Mouse (Mus musculus) CD8-positive naive resting alpha-beta T cell, adult 2 months (primary cell): ENCODE measurements around the gene Bloc1s2.

Source experiments
- DNase-seq, 2 experiments: peaks; one replicate each; pipeline ENCODE4 v3.0.0; 2022; ENCODE audit warnings: low read depth in 2 of 2, low spot score in 2 of 2

Bloc1s2 gene

DNA sequence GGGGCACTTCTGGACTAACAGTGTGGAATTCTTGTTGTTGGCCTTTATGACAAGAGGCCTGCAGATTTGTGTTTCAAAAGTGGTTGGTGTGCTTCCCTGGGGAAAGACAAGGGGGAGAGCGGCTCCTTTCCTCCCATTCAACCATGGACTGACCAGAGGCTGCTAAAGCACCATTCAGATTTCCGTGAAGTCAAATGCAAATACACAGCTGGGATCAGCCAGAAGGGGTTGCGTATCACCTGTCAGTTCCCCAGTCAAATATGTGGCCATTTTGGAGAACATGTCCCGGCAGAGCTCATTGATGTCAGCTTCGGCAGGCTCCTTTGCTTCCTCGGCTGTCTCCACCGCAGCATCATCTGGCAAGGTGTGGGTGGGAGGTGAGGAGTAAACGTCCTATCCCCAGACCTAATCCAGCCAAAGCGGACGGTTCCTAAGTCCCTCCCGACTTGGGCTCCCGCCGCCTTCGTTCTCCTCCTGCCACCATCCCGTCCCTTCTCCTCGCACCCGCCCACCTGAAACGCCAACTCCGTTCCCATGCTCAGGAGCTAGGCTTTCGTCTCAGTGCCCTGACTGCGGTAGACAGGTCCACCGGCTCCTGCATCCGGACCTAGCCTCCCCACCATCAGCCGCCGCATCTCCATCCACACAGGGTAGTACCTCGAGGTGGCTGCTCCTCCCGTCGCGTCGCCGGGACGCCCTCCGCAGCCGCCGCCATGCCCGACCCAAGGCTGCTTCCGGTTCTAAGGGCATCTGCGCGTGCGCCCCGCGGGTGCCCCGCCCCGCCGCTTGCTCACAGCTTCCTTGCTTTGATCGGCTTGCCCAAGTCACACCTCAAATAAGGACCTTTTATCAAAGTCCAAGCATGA, at the start of gene Bloc1s2:
Bloc1s2 (minus strand) TSS at position 745 of the 866 bp plus-strand sequence.
- DNase-seq, result peak; percentile 86 to 93

DNA sequence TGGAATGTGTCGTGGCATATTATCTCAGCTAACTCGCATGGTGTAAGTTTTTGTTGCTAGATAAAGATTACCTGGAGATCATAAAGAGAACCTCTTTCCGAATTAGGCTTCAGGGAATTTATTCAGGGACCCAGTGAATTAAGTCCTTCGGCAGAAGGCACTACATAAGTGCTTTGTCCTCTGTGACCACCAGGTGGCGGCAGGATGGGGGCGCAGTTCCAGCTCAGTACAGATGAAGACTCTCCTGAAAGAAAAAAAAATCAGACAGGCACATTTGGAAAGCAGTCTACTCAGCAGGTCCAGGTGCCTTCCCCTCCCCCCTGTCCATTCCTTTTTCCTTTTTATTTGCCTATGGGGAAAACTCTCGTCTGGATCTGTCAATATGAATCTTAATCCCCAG, 48.9 kb upstream of the Bloc1s2 start:
- peak; percentile 49 to 54 for DNase-seq

DNA sequence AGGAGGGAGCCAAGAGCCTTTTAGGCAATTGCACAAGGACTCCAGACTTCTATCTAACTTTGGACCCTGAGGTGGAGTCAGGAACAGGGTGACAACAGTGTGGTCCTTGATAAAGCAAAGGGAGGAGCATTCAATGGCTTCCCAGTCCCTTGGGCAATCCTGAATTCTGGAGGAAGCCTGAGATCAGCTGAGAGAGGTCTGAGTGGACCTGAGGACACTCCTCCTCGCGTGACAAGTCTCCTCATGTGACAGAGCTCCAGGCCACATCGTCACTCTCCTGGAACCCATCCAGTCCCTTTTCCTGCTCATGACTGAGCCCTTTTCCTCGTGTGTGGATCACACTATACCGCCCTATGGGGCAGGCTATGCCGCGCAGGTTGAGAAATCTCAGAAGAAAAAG, 47.7 kb upstream of the Bloc1s2 start:
- DNase-seq, result no peak

DNA sequence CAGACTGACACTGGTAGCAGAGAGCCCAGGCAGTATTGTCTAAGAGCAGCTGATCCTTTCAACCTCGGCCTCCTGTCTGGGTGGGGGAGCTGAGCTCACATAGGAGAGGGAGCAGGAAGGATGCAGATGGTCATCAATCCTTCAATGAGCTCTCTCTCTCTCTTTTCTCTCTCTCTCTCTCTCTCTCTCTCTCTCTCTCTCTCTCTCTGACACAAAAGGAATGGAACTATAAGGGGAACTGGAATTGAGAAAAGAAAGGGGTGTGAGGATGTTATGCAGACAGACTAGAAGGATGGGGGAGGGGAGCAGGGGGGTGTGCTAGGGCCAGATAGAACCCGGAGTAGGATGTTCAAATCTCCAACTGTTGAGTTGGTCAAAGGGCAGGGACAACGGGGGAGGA, 46.1 kb upstream of the Bloc1s2 start, which contains the start of gene Pkd2l1:
Pkd2l1 (minus strand) TSS at position 101 of the 400 bp plus-strand sequence.
- no peak for DNase-seq

DNA sequence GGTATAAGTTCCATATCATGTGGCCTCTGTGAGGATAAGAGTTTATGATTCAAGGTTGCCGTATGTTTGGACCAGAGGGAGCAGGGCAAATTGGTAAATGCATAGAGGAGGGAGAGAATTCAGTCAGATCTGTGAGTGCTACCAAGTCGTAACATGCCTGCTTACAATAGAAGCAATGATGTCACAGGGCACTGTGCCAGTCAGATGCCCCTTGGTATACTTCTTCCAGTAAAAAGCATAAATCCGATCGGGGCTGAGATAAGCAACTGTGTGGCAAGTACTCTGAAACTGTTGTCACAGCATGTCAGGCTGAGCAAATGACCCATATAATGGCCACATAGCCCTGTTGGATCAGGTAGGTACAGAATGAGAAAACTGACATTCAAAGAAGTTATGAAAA, 42.8 kb upstream of the Bloc1s2 start:
- no peak for DNase-seq

DNA sequence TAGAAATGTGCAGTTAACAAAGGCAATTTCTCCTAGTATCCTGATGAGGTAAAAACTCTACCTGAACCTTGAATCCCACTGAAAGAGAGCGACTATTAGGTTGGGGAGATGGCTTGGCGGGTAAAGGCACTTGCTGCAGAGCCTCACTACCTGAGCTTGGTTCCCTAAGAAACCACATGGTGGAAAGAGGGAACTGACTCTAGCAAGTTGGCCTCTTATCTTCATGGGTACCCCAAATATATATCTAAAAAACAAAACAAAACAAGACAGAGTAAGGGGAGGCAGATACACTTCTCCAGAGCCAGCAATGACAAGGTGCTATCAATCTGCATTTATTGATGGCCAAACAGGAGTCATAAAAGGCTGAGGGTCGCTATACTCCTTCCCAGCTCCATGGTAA, 37.7 kb upstream of the Bloc1s2 start:
- no peak for DNase-seq

DNA sequence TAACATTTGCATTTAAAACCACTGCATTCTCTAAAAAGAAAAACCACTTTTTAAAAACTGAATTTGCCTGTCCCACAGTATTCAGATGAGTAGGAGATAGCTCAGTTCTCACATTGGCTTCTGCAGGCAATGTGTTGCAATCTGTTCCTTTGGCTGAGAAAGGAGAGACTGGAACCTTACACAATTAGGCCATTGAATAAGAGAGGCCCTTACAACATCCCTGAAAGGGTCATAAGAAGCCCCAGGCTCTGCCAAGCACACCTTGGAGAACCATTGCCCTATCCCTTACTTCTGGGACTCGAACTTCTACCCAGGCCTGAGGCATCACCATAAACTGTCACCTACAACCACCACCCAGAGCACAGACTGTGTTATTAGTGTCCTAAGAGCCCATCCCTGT, 34.3 kb upstream of the Bloc1s2 start:
- DNase-seq, result no peak

DNA sequence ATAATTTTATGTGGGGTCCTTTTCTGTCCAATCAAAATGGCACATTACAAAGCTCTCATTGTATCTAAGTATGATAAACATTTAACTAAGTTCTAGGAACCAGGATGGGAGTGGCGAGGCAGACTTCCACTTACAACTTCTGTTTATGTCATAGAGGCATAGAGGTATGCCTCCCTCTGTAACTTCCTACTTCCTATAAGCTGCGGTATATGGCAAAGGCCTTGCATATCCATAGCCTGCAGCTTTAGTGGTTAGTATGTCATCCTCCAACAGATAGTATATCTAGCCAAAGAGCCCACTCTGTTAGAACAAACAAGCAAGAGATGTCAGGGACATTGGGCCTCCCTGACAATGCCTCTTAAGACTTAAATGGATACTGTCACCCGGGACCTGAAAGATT, 30.5 kb upstream of the Bloc1s2 start:
- no peak for DNase-seq

DNA sequence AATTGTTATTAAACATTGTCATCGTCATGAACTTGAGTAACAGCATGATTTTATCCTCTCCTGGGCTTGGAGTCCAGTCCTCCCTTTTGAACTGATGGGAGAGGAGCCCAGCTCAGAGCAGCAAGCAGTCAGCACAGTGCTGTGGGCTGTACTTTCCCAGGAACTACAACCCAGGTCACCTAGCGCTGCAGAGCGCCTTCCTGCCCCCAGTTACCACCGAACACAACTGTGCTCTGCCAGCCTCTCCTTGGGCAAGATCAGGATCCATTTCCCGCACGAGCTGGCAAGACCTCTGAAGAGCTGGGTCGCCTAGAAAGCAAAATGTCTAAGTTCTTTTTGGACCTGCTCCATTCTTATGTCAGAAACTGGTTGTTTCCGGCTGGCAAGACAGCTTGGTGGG, 28.6 kb upstream of the Bloc1s2 start:
- no peak for DNase-seq

DNA sequence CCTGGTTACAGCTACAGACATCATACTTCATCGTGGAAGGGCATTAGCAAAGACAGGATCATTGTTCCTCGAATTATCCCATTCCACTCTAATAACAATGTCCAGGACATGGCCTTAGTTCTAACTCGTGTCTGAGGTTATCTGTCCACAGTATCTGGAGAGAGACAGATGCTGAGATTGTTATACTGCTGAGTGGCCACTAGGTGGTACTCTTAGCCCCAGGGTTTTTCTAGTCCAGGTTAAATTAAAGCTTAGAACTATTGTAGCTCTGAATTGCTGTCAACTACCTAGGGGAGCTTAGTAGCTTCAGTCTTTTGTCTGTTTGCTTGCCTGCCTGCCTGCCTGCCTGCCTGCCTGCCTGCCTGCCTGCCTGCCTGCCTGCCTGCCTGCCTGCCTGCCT, 15.3 kb upstream of the Bloc1s2 start:
- no peak for DNase-seq

DNA sequence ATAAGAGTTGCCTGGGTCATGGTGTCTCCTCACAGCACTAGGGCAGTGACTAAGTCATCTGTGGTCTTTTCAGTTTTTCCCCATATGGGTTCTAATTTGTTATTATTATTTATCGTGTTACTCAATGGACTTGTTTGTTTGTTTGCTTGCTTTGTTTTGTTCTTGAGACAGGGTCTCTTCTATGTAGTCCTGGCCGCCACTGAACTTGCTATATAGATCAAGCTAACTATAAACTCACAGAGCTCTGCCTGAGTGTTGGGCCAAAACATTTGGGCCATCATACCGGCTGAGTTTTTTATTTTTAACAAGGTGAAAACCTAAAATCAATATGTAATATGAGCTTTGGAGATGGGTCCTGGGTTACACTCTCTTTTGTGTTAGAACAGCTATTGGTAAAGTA, 13.1 kb upstream of the Bloc1s2 start:
- DNase-seq, result no peak

DNA sequence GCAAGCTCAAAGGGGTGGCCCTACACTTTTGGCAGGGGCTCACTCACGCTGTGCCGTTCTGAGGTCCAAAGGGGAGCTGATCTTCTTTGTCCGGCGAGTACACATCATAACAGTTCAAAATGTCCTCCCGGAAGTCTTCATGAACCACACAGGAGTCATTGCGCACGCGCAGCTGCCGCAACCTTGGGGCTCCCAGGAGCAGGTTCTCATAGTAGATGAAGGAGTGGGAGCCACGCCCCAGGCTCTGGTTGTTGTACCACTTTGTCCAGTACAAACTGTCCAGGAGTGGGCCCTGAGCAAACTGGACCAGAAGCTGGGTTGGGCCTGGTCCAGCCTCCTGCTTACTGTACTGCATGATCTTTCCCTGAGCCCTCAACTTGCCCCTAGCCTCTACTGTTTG, 10.8 kb upstream of the Bloc1s2 start:
- DNase-seq, result no peak

DNA sequence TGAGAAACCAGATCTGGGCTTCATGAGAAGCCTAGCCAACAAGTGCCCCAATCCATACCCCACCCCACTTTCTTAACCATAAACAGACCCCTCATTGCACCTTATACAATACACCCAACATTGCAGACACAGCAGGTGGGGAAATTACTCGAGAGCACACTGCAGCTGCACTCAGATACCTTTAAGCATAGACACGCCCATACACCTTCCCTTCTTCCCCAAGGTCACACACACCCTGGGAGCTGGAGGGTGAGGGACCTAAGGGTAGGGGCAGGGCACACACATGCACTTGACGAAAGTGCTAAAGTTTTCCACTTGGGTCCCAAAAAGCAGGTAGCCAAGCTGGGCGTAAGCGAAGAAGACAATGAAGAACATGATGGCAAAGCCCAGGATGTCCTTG, 7.5 kb upstream of the Bloc1s2 start:
- DNase-seq, result no peak

DNA sequence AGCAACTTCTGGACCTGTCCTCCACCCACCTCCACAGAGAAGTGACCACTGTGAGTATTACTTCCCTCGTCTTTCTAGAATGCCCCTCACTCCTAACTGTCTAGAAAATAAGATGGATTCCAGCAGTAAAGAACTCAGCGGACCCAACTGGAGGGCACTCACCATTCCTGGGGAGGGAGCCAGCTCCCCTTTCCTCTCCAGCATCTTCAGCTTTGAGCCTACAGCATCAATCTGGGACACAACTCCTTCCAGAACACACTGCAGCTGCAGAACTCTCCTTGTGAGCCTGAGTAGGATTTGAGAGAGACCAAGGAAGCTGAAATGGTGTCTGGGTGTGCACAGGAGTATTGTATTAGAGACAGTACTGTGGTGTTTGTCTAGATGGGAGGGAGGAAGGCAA, 2.7 kb upstream of the Bloc1s2 start:
- DNase-seq, result no peak

DNA sequence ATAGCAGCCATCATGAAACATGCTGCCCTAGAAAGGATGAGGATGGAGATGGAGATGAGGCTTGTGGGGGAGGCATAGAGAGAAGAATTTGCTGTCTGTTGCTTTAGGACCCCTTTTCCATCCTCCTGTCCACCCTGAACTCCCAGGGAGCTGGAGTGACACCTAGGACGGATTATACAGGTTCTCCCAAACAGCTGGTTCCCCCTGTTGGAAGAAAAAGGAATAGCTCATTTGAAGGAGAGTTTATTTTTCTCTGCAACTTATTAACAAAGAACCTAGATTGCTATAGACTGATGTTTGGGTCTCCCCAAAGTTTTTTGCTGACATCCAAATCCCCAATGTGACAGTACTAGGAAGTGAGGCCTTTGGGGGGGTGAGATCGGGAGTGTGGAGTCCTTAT, 2.1 kb upstream of the Bloc1s2 start:
- no peak for DNase-seq

DNA sequence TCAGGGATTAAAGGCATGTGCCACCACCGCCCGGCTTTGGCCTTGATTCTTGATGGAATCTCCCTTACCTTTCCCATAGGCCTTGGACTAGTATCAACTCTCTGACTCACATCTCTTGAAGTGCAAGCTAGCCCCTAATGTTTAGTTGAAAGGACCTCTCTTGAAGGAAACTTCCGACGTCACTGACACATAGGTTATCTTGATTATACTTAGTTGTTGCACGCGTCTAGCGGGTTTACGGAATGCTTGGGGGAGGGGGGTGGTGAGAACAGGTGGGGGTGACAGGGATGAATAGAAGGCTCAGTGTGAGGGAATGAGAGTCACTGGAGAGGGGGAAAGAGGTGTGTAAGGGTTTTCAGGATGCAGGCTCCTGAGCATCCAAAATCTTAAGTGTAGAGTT, 705 bp upstream of the Bloc1s2 start:
- DNase-seq, result no peak

DNA sequence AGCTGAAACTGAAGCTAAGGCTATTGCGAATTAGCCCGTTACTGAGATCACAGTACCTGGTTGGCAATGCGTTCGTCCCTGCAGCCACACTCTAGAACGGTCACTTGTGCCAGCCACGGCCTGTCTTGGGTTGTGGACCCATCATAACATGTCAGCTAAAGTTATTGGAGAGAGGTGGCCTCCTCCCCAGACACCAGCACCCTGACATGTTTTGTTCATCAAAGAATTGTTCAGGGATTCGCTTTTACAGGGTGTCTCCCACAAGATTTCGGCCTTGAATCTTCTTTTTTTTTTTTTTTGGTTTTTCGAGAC, 278 bp upstream of the Bloc1s2 start:
- DNase-seq, result no peak

DNA sequence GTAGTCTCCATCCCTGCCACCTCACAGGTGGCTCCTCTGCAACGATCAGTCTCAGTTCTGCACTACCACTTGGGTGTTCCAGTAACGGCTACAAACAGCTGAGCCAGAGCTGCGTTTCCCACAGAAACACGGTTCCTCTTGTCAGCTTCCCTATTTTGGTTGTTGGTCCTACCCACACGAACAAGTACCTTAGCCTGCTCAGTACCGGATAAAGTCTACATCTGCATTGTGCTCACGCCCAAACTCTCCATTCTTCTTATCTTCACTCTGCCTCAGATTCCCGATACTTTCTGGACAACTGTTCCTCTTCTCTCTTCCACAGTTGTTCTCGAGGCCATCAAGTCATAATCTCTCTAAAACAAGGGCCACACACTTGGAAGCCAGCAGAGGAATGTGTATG, 1.9 kb downstream of the Bloc1s2 start:
- no peak for DNase-seq

DNA sequence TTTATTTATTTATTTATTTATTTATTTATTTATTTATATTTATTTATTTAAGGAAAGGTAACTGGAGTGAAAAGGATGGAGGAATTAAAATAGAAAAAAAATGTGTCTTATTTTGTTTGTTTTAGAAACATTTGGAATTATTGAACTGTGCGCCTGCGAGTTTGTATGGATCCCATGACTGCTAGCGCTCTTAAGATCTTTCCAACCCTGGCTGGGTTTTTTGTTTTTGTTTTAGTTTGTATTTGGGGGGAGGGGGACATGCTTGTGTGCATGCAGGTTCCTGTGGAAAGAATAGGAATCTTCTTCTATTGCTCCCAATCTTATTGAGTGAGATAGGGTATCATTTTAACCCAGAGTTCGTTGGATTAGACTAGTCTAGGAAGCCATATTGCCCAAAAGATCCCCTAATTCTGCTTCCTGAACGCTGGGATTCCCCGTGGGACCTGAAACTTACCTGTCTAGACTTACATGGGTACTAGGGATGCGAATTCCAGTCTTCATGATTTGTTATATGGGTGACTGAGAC, 10.2 kb downstream of the Bloc1s2 start:
- no peak for DNase-seq

DNA sequence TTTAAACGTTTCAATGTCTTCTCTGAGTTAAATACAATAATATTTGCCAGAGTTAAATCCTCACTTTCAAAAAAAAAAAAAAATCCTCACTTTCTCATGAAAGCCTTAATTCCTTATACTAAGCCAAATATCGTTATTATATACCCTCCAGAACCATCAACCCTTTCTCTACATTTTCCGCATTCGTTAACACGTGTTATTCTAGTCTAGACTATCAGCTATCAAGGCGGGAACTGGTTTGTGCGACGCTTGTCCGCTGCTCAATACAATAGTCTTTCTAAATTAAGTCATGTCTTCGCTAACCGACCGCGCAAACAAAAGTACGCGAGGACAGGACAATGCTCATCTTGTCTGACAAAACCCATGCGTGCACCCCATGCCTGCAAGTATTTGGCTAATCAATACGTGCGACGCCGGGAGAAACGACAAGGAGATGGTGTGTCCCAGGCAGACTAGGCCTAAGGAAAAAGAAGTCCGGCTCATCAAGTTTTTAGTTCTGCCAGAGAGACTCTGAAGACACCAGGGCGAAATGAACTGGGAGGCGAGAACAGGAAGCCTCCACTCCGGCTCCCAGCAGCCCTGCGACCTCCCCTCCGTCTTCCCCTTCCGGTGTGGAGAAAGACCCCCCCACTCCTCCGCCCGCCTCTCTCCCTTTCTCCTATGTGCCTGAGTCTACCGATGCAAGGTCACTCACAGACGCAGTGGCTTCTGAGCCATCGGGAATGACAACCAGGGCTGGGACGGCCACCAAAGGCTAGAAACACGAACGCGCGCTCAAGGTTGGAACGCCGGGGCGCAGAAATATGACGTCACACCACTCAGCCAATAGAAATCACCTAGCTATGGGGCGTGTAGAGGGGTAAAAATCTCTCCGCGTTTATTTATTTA, 10.9 kb downstream of the Bloc1s2 start, which contains the start of gene Cwf19l1:
Cwf19l1 (minus strand) TSS at position 805 of the 888 bp plus-strand sequence.
- DNase-seq, result peak; percentile 72 to 78

DNA sequence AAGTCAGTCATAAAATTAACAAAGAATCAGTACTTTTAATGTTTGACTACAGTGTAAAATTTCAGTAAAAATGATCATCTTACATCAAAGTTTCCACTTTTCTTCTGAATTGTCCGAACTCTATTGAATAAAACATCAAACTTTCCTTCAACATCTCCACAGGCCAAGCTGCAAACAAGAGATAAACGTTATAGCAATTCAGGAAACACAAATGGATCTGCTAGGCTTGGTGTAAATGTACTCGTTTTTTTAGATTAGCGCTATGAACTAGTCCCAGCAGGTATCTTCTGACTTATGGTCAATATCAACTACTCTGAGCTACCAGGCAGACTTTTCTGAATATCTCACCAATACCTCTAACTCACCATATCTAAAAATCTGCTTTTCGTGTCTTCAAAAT, 13.3 kb downstream of the Bloc1s2 start:
- DNase-seq, result no peak

DNA sequence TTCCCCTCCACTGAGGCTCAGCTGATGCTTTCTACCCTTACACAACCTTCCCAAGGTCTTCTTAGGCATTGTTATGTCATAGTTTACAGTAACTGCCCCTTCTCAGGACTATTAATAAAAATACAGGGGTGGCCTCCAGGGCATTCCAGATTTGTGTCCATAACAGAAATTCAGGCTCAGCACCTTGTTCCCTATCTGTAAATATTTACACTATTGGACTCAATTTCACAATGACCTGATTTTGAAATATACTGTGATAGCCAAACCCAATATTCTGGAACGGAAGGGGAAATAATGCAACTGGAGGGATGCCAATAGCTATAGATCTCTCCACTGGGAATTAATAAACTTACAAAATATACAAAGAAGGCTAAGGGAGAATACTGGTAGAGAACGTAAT, 17.7 kb downstream of the Bloc1s2 start:
- DNase-seq, result no peak
